Mouse (Mus musculus) midbrain, embryonic 14.5 days (tissue): ENCODE data around the gene Ucp2. TPM values are rescaled to one million over a fixed set of nuclear protein-coding genes. Genes with fewer than 3 reads are reported as not detected.

Source experiments
- ATAC-seq: fragments of 200-750 bp; cut with Nextera tagmentation; 2 replicates; pipeline ENCODE4 v1.8.0; 2017; ENCODE audit warnings: moderate number of reproducible peaks, moderate library complexity; ENCODE audit not compliant: low FRiP score, low TSS enrichment
- DNase-seq: peaks from one replicate; pipeline ENCODE4 v3.0.0-alpha.2; 2015
- H3K27ac ChIP-seq: fragments of 300-500 bp; sonication (generic); replicated peaks from 2 replicates; pipeline ENCODE4 v1.5.1; 2014; ENCODE audit warnings: mild to moderate bottlenecking, low read depth, low read length, moderate library complexity
- H3K27me3 ChIP-seq: fragments of 300-500 bp; sonication (generic); 2 replicates; pipeline ENCODE4 v1.6.1; 2014; ENCODE audit warnings: low read length, control low read depth, mixed read lengths; ENCODE audit not compliant: control insufficient read depth, insufficient read depth
- H3K36me3 ChIP-seq: fragments of 300-500 bp; sonication (generic); 2 replicates; pipeline ENCODE4 v1.6.1; 2014; ENCODE audit warnings: low read length, control low read depth; ENCODE audit not compliant: control insufficient read depth, insufficient read depth
- H3K4me1 ChIP-seq: fragments of 300-500 bp; sonication (generic); 2 replicates; pipeline ENCODE4 v1.6.1; 2014; ENCODE audit warnings: mild to moderate bottlenecking, antibody characterized with exemption, low read length, control low read depth; ENCODE audit not compliant: control insufficient read depth, insufficient read depth
- H3K4me2 ChIP-seq: fragments of 300-500 bp; sonication (generic); 2 replicates; pipeline ENCODE4 v1.6.1; 2014; ENCODE audit warnings: mild to moderate bottlenecking, low read length, moderate library complexity
- H3K4me3 ChIP-seq: fragments of 300-500 bp; sonication (generic); replicated peaks from 2 replicates; pipeline ENCODE4 v1.5.1; 2014; ENCODE audit warnings: low read depth, low read length
- H3K9ac ChIP-seq: fragments of 300-500 bp; sonication (generic); replicated peaks from 2 replicates; pipeline ENCODE4 v1.6.1; 2014; ENCODE audit warnings: mild to moderate bottlenecking, low read length, moderate library complexity
- H3K9me3 ChIP-seq: fragments of 300-500 bp; sonication (generic); 2 replicates; pipeline ENCODE4 v1.6.1; 2016; ENCODE audit warnings: low read length, control low read depth, mixed read lengths; ENCODE audit not compliant: control insufficient read depth
- WGBS: fragments of 180-500 bp; shearing (Covaris S2); extraction: QIAGEN DNeasy Blood & Tissue Kit; methylation state at CpG from one replicate; pipeline ENCODE4 v1.1.7; 2014; 5-methylcytosine and 5-hydroxymethylcytosine counted together
- polyA plus RNA-seq: library from polyadenylated mRNA; unstranded; fragments of >200 nt; fragmentation: Nextera tagmentation; extraction: Ambion mirVana; gene quantifications from 2 replicates; pipeline ENCODE4 v1.2.1, GENCODE M21; 2014

Ucp2 gene
- polyA plus RNA-seq, 1 experiment from 2014 or later = 55.6 TPM

- Histone ChIP-seq H3K36me3 (no peaks in the 10 kb centered on the region), H3K27ac (no peak overlapping the region), H3K4me1 (no peaks in the 10 kb centered on the region), H3K9me3 (no peaks in the 10 kb centered on the region), H3K27me3 (no peaks in the 10 kb centered on the region), H3K4me3 (no peak overlapping the region), H3K4me2 (no peak overlapping the region), H3K9ac (no peak overlapping the region)
- 87% methylated on average over 5 of the region's 5 CpGs for WGBS
- ATAC-seq = no peak
- DNase-seq = no peak
Observed at GRCm38 (mm10) chr7:100503076-100503475, 9.9 kb downstream of the Ucp2 start.

GRCm38 (mm10) chr7:100504740-100505487, 11.8 kb downstream of the Ucp2 start:
- Histone ChIP-seq H3K4me1 (no peaks in the 10 kb centered on the region), H3K27ac (no peak overlapping the region), H3K36me3 (no peaks in the 10 kb centered on the region), H3K4me2 (no peak overlapping the region), H3K27me3 (no peaks in the 10 kb centered on the region), H3K9me3 (no peaks in the 10 kb centered on the region), H3K9ac (no peak overlapping the region), H3K4me3 (no peak overlapping the region)
- WGBS = 82% methylated on average over 13 of the region's 13 CpGs
- no peak for DNase-seq
- no peak for ATAC-seq

- H3K4me1 ChIP-seq = no peaks in the 10 kb centered on the region
- H3K27ac ChIP-seq = no peak overlapping the region
- no peak overlapping the region for H3K4me2 ChIP-seq
- H3K27me3 ChIP-seq = no peaks in the 10 kb centered on the region
- H3K4me3 ChIP-seq = no peak overlapping the region
- ATAC-seq (no peak), DNase-seq (no peak)
- WGBS = 79% methylated on average over 4 of the region's 4 CpGs
- H3K36me3 ChIP-seq = no peaks in the 10 kb centered on the region
- no peak overlapping the region for H3K9ac ChIP-seq
- H3K9me3 ChIP-seq = no peaks in the 10 kb centered on the region
Observed at GRCm38 (mm10) chr7:100506494-100506893, 13.4 kb downstream of the Ucp2 start.

GRCm38 (mm10) chr7:100508670-100509069, 15.5 kb downstream of the Ucp2 start:
- H3K4me1 ChIP-seq = no peaks in the 10 kb centered on the region
- no peaks in the 10 kb centered on the region for H3K27me3 ChIP-seq
- no peak overlapping the region for H3K4me2 ChIP-seq
- no peak for DNase-seq
- H3K36me3 ChIP-seq = no peaks in the 10 kb centered on the region
- no peak overlapping the region for H3K4me3 ChIP-seq
- no peak overlapping the region for H3K27ac ChIP-seq
- 77% methylated on average over 3 of the region's 3 CpGs for WGBS
- no peak overlapping the region for H3K9ac ChIP-seq
- H3K9me3 ChIP-seq = no peaks in the 10 kb centered on the region
- no peak for ATAC-seq

- no peaks in the 10 kb centered on the region for H3K4me1 ChIP-seq
- WGBS = 87% methylated on average over 8 of the region's 8 CpGs
- no peaks in the 10 kb centered on the region for H3K36me3 ChIP-seq
- H3K4me3 ChIP-seq = no peak overlapping the region
- H3K27ac ChIP-seq = no peak overlapping the region
- no peaks in the 10 kb centered on the region for H3K27me3 ChIP-seq
- H3K9me3 ChIP-seq = no peaks in the 10 kb centered on the region
- DNase-seq = no peak
- no peak overlapping the region for H3K4me2 ChIP-seq
- no peak overlapping the region for H3K9ac ChIP-seq
- no peak for ATAC-seq
Observed at GRCm38 (mm10) chr7:100511602-100512001, 18.5 kb downstream of the Ucp2 start.

GRCm38 (mm10) chr7:100514573-100514972, 21.4 kb downstream of the Ucp2 start, which contains the start of gene Dnajb13:
Gene Dnajb13 (minus strand): TSS chr7:100514960.
- H3K9me3 ChIP-seq = no peaks in the 10 kb centered on the region
- no peak within 1 kb of the TSS for H3K4me3 ChIP-seq
- no peaks in the 10 kb centered on the region for H3K4me1 ChIP-seq
- DNase-seq (peak; percentile 71), ATAC-seq (no peak)
- peak within 1 kb of the TSS; percentile 28; the same call in 1 of the 2 replicates for H3K4me2 ChIP-seq
- WGBS = 45% methylated on average over 11 of the region's 11 CpGs
- no peak within 1 kb of the TSS for H3K9ac ChIP-seq
- H3K27ac ChIP-seq = no peak within 1 kb of the TSS
- no peaks in the 10 kb centered on the region for H3K36me3 ChIP-seq
- no peaks in the 10 kb centered on the region for H3K27me3 ChIP-seq

- Histone ChIP-seq H3K27me3 (no peaks in the 10 kb centered on the region), H3K27ac (no peak overlapping the region), H3K9ac (no peak overlapping the region), H3K36me3 (no peaks in the 10 kb centered on the region), H3K4me3 (no peak overlapping the region), H3K4me2 (no peak overlapping the region), H3K9me3 (no peaks in the 10 kb centered on the region), H3K4me1 (no peaks in the 10 kb centered on the region)
- 70% methylated on average over 7 of the region's 7 CpGs for WGBS
- ATAC-seq = no peak
- no peak for DNase-seq
Observed at GRCm38 (mm10) chr7:100520204-100520603, 27.1 kb downstream of the Ucp2 start.

GRCm38 (mm10) chr7:100520663-100521285, 27.6 kb downstream of the Ucp2 start:
- H3K27ac ChIP-seq = no peak overlapping the region
- H3K9ac ChIP-seq = no peak overlapping the region
- ATAC-seq = no peak
- no peaks in the 10 kb centered on the region for H3K9me3 ChIP-seq
- H3K4me3 ChIP-seq = no peak overlapping the region
- H3K36me3 ChIP-seq = no peaks in the 10 kb centered on the region
- WGBS = 21% methylated on average over 10 of the region's 10 CpGs
- H3K4me1 ChIP-seq = no peaks in the 10 kb centered on the region
- H3K4me2 ChIP-seq = no peak overlapping the region
- no peaks in the 10 kb centered on the region for H3K27me3 ChIP-seq
- DNase-seq = peak; percentile 89

- DNase-seq (no peak), ATAC-seq (no peak)
- H3K27me3 ChIP-seq = no peaks in the 10 kb centered on the region
- no peak overlapping the region for H3K27ac ChIP-seq
- no peaks in the 10 kb centered on the region for H3K36me3 ChIP-seq
- no peaks in the 10 kb centered on the region for H3K9me3 ChIP-seq
- no peaks in the 10 kb centered on the region for H3K4me1 ChIP-seq
- H3K9ac ChIP-seq = no peak overlapping the region
- H3K4me2 ChIP-seq = no peak overlapping the region
- 80% methylated on average over 3 of the region's 3 CpGs for WGBS
- H3K4me3 ChIP-seq = no peak overlapping the region
Observed at GRCm38 (mm10) chr7:100522222-100522621, 29.1 kb downstream of the Ucp2 start.
